Mouse (Mus musculus) layer of hippocampus, postnatal 14 days (tissue): ENCODE data around the gene Anapc5. TPM values are rescaled to one million over a fixed set of nuclear protein-coding genes. Genes with fewer than 3 reads are reported as not detected.
A peak's percentile ranks its signal among the peaks of the same experiment; 100 is the strongest.

Experiments
- DNase-seq, 2 experiments: peaks; one replicate each; pipeline ENCODE4 v3.0.0; 2021 to 2022; ENCODE audit warnings: low spot score in 2 of 2, mixed read lengths in 1 of 2
- long read RNA-seq, 2 experiments: library from polyadenylated mRNA; stranded (forward); transcript quantifications; one replicate each; pipeline ENCODE4 v2.0.0; 2021
- total RNA-seq, 2 experiments: library from RNA; stranded (reverse); gene quantifications; 2 replicates each; pipeline ENCODE4 v1.2.3; 2021

Anapc5 gene
- total RNA-seq = 100 to 1,000 TPM; 215 to 219 TPM
- long read RNA-seq, experiment 1, transcript Anapc5-218 (17 exons, 2,404 nt) = minor isoform, 95 of 256 reads
- long read RNA-seq, experiment 1, transcript Anapc5-201 (17 exons, 2,760 nt) = major isoform, 113 of 256 reads
- long read RNA-seq, experiment 1, partial matches to known transcripts = 20 of 256 reads
- long read RNA-seq, experiment 1, other reads (novel, unspliced or antisense) = 21 of 256 reads
- long read RNA-seq, experiment 2, transcript Anapc5-212 (17 exons, 2,413 nt) = minor isoform, 5 of 312 reads
- long read RNA-seq, experiment 2, transcript Anapc5-201 (17 exons, 2,760 nt) = major isoform, 164 of 312 reads
- long read RNA-seq, experiment 2, transcript Anapc5-218 (17 exons, 2,404 nt) = minor isoform, 97 of 312 reads
- long read RNA-seq, experiment 2, partial matches to known transcripts = 16 of 312 reads
- long read RNA-seq, experiment 2, other reads (novel, unspliced or antisense) = 28 of 312 reads

DNA sequence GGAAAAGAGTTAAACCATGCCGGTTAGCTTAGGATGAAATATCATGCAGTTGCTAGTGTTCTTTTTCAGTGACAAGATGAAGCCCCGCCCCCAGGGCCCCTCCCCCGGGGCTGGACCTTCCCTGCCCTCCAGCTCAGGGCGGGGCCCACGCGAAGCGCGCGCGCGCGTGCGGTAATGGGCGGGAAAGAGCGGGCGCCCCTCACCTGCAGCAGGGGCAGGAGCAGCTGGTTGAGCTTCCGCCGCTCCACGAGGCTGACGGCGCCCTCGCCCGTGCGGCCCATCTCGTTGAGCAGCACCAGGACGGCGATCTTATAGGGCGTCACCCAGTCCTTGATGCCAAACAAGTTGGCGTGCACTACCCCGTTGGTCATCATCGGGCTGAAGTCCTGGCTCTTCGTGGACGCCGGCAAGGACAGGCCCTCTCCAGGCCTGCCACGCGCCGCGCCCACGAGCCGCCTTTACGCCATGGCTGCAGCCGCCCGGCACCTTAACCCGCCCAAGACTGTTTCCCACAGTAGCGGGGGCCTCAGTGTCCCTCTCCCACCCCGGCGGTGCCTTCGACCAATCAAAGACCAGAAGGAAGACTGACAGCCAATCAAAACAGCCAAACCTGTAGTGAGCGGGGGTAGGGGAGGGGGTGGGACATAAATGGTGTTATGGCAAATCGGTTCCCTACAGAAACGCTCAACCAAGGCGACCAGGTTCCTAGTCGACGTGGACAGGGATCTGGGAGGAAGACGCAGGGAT lies at the start of gene Anapc5:
TSS of gene Anapc5 (minus strand) at position 563 of the 747 bp plus-strand sequence.
- peak; percentile 89 to 96 for DNase-seq

DNA sequence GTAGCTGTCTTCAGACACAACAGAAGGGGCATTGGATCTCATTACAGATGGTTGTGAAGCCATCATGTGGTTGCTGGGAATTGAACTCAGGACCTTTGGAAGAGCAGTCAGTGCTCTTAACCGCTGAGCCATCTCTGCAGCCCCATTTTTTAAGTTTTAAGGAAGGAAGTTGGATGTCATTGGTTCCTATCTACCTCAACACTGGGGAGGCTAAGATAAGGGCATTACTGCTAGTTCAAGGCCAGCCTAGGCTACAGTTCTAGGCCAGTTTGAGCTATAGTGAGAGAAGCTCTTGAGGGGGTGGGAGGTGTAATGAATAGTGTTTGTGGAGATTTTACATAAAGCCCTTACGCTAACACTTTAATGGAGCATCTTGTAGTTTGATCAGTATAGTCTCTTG lies 41.9 kb upstream of the Anapc5 start:
- no peak for DNase-seq

GRCm38 (mm10) chr5:122855858-122856257 lies 34.7 kb upstream of the Anapc5 start:
- DNase-seq = no peak

GRCm38 (mm10) chr5:122852611-122853010 lies 31.5 kb upstream of the Anapc5 start:
- no peak for DNase-seq

DNA sequence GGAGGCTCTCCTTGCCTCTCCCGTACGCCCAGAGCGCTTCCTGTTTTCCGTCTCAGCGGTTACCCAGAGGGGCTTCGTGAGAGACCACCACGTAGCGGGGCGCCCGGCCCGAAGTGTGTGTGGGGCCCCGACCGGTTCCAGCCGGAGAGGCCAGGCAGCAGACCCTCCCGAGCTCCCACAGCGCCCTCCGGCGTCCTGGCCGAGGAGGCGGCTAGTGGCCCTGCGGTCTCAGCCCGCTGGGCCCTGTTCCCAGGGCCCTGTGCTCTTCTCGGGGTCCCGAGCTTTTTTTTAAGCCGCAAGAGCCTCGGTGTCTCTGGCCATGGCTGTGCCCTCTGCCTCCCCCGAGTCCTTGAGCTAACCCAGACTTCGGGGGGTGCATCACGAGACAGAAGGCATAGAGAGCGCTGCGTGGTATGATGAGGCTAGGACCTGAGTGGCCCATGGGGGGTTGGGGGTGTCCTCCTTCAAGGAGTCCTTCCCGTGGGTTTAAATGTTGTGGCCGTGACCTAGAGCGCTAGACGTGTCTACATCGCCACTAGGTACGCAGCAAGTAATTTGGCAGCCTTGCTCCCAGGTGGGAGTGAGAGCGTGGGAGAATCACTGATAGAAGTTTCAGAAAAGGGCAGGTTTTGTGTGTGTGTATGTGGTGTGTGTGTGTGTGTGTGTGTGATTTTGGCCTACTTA lies 29.3 kb upstream of the Anapc5 start:
- DNase-seq = peak in 1 of 2 experiments; percentile 22

GRCm38 (mm10) chr5:122849521-122850318 lies 28.6 kb upstream of the Anapc5 start, which contains the start of gene Rnf34:
Rnf34 (plus strand) TSS chr5:122850048.
- DNase-seq = peak; percentile 94 to 98

DNA sequence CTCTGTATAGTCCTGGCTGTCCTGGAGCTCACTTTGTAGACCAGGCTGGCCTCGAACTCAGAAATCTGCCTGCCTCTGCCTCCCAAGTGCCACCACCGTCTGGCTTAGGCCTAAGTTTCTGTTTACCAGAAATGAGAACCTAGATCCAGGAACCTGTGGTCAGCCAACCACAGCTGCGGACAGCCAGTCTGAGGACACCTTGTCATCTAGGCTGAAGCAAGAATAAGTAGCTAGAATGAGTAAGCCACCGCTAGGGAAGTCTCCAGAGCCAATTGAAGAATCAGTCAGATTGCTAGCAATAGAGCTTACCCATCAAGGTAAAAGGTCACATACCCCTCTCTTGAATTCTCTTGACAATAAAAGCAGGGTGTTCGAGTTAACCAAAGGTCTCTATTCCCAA lies 22.7 kb upstream of the Anapc5 start:
- DNase-seq = no peak

DNA sequence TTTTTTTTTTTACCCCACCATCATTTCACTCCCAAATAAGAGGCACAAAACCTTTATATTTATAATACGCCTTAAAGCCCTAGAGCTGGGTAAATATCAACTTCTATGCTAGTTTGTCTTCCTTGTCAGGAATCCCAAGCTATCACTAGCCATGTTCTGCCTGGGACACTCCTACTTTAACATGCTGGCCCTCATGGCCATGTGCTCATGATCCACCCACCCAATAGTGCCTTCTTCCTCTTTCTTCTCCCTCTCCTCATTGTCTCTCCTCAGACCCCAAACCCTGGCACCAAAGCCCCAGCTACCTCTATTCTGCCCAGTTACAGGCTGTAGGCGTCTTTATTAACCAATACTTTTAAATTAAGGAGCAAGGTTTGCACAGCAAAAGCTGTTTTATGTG lies 20.0 kb upstream of the Anapc5 start:
- no peak for DNase-seq

DNA sequence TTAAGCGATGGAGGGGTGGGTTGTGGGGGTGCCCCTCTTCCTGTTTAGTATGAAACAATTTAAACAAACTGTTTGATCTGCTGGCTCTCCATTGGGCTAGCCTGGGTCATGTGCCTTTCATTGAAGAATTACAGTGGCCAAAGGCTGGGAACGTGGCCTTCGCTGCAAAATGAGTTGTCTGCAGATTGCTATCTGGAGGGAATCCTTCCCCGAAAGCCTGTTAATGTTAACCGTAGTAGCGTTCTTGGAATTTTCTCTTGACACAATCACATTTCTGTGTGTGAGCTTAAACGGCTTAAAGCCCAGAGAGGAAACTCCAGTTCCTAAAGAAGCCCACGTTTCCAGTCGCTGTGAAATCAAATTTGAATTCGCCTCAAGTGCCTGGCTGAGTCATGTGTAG lies 11.9 kb upstream of the Anapc5 start:
- DNase-seq = no peak

DNA sequence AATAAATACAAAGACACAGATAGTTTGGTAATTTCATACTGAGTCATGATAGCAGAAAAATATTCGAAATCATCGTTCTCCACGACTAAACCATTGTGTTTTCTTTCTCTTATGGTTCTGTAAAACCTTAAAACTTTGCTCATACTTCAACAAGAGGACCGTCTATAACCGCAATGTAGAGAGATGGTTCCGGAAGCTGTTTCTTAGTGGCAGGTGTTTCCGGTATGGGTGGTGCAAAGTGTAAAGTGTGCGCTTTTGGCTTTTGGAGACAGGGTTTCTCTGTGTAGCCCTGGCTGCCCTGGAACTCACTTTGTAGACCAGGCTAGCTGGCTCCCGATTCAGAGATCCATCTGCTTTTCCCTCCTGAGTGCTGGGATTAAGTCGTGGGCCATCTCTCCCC lies 11.4 kb upstream of the Anapc5 start:
- no peak for DNase-seq

DNA sequence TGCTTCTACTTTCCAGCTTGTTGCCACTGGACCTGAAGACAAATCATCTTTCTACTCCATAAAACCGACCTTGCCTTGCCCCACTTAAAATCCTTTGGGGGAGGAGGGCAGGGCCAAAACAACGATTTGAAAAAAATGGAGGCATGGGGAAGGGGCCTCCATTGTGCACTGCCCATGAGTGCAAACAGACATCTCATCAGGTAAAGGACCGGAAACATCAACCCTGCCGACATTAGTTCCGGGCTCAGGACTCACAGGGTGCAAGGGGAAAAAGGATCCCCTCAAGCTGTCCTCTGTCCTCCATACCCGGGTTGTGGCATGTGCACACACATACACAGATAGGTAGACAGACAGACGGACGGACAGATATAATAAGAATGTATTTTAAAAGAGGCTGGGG lies 4.0 kb upstream of the Anapc5 start:
- DNase-seq = no peak

DNA sequence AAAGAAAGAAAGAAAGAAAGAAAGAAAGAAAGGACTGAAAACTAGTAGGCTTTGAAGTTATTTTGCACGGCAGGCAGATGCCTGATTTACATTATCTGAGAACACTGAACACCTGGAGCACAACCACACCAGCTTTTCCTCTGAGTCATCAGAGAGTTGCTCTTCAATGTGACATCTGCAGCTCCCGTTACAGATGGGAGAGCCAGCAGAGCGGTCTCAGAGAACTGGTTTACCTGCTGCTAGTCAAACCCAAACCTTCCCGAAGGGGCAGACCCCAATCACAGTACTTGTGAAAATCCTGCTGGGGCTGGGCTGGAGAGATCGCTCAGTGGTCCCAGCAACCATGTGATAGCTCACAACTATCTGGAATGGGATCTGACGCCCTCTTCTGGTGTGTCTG lies 3.3 kb upstream of the Anapc5 start:
- no peak for DNase-seq

GRCm38 (mm10) chr5:122823976-122824375 lies 2.8 kb upstream of the Anapc5 start:
- DNase-seq = no peak

DNA sequence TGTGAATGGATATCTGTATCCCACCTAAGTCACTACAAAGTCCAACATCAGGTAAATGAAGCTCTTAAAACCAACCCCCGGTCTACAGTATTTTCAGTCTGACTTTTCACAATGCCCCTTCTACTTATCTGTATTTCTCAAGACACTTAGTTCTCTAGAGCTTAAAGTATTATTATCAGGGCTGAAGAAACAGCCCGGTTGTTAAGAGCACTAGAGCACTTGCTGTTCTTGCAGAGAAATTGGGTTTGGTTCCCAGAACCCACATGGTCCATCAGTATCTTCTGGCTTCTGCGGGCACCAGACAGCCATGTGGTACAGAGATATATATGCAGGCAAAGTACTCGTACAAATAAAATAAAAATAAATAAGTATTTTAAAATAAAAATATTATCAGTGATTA lies 1.3 kb upstream of the Anapc5 start:
- DNase-seq = no peak

- no peak for DNase-seq
These were observed 366 bp upstream of the Anapc5 start for GRCm38 (mm10) chr5:122821524-122821885.

DNA sequence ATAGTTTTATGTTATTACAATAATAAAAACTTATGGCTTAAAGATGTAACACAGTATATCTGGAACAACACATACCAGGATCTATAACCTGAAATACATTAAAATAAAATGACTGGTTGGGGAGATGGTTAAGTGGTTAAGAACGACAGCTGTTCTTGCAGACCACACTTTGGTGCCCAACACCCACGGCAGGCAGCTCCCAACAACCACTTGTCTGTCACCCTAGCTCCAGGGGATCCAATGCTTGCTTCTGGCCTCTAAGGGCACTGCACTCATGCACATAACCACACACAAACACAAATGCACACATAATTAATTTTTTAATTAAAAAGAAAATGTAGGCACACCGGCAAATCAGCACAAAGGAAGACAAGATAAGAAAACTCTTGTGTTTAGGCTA lies 8.4 kb downstream of the Anapc5 start:
- no peak for DNase-seq

DNA sequence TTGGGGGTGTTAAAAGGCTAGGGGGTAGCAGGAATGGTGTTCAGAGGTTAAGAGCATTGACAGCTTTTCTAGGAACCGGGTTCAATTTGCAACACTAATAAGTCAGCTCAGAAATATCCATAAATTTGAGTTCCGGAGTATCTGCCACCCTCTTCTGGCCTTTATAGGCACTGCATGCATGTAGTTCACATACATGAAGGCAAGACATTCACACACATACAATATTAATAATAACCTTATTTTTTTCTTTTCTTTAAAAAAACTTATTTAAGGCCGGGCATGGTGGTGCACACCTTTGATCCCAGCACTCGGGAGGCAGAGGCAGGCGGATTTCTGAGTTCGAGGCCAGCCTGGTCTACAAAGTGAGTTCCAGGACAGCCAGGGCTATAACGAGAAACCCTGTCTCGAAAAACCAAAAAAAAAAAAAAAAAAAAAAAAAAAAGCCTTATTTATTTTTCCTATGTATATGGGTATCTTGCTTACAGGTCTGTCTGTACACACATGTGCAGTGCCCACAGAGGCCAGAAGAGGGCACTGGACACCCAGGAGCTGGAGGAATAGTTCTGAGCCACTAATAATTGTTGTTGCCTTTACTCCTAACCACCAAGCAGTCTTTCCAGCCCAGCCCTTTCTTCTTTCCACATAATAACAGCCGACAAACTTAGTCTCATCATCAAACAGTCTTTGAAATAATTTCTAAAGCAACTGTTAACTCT lies 9.6 kb downstream of the Anapc5 start:
- DNase-seq = peak; percentile 29 to 53

- DNase-seq = no peak
These were observed 15.6 kb downstream of the Anapc5 start for GRCm38 (mm10) chr5:122805503-122805902.

GRCm38 (mm10) chr5:122802706-122803105 lies 18.4 kb downstream of the Anapc5 start:
- DNase-seq = no peak

GRCm38 (mm10) chr5:122801684-122802083 lies 19.5 kb downstream of the Anapc5 start:
- DNase-seq = no peak
